Mouse (Mus musculus): ENCODE results near the gene Nrros. TPM values are rescaled to one million over a fixed set of nuclear protein-coding genes. Genes with fewer than 3 reads are reported as not detected.

Nrros gene
- total RNA-seq (2014; rRNA removed) (8.7 and 17.3 TPM in 2 replicates), polyA plus RNA-seq (2015; fragmentation: Nextera tagmentation; extraction: Ambion mirVana) (5.4 and 6.7 TPM in 2 replicates)

GRCm38 (mm10) chr16:32165281-32165821 is at the start of gene Nrros:
TSS of gene Nrros (minus strand) at chr16:32165594.
- ATAC-seq (peak; percentile 53; the same call in 1 of the 2 replicates), DNase-seq (ENCODE audit: low spot score) (peak; percentile 37)
- Histone ChIP-seq H3K4me3 (ENCODE audit: low read length) (peak within 1 kb of the TSS; percentile 33), H3K27me3 (ENCODE audit: insufficient read depth, low read length) (no peaks in the 10 kb centered on the region), H3K4me1 (ENCODE audit: insufficient read depth, low read length) (peaks cover 7% of the 10 kb centered on the region), H3K27ac (no peak within 1 kb of the TSS), H3K4me2 (ENCODE audit: low read depth, low read length) (peak within 1 kb of the TSS; percentile 65), H3K36me3 (ENCODE audit: insufficient read depth, low read length) (no peaks in the 10 kb centered on the region), H3K9ac (replicated peaks; ENCODE audit: low read length) (peak within 1 kb of the TSS; percentile 42), H3K9me3 (ENCODE audit: low read length) (no peaks in the 10 kb centered on the region)
- no peak for TF ChIP-seq CTCF (IDR thresholded peaks at IDR 0.05; ENCODE audit: low read depth)
- 3% methylated on average over 25 of the region's 25 CpGs for WGBS

DNA sequence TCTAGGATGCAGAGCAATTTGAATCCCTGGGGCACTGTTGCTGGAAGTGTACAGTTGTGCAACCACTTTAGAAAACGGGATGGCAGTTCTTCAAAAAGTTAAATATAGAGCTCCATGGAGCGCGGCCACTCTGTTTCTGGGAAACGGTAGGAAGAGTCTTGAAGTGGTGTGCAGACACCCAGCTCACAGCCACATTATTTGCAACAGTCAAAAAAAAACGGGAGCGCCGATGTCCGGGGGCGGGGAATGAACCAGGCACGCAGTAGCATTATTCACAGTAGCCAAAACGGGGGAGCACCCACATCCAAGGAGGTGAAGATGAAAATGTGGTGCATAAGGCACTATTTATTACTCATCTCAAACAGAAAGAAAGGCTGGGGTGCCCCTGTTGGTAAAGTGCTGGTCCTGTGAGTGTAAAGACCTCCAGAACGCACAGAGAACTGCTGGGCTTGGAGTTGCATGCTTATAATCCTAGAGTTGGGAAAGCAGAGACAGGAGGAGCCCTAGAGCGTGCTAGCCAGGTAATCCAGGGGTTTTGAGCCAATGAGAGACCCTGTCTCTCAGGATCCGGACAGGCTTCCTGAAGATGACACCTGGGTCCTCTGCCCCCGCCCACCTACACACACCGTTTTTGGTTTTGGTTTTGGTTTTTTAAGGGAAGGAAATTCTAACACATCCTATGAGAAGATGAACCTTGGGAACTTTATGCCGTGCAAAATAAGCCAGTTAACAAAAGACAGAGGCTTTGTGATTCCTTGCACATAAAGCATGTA is 49.6 kb upstream of the Nrros start:
- WGBS, result 81% methylated on average over 17 of the region's 17 CpGs
- no peak for ATAC-seq
- Histone ChIP-seq H3K9me3 (ENCODE audit: low read length) (no peaks in the 10 kb centered on the region), H3K9ac (replicated peaks; ENCODE audit: low read length) (no peak overlapping the region), H3K27me3 (ENCODE audit: insufficient read depth, low read length) (no peaks in the 10 kb centered on the region), H3K27ac (no peak overlapping the region), H3K36me3 (ENCODE audit: insufficient read depth, low read length) (no peaks in the 10 kb centered on the region), H3K4me2 (ENCODE audit: low read depth, low read length) (no peak overlapping the region), H3K4me1 (ENCODE audit: insufficient read depth, low read length) (no peaks in the 10 kb centered on the region), H3K4me3 (ENCODE audit: low read length) (no peak overlapping the region)
- no peak for TF ChIP-seq CTCF (IDR thresholded peaks at IDR 0.05; ENCODE audit: low read depth)
- no peak for DNase-seq (ENCODE audit: low spot score)

DNA sequence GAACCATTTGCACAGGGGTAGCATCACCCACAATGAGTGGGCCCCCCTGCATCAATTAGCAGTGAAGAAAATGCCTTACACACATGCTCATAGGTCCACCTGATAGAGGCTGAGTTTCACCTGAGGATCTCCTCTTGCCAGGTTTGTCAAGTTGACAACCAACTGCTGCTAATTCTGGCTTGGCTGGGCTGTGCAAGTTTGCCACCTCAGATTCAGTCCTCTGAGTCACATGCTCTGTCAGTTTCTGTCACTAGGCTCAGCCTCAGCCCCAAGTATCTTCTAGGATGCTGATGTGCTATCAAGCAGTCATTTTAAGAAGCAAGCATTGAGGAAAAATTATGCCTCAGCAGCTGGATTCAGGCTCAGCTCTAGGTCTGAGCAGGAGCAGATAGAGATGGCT is 48.8 kb upstream of the Nrros start:
- H3K27me3 ChIP-seq (ENCODE audit: insufficient read depth, low read length), result no peaks in the 10 kb centered on the region
- no peak for TF ChIP-seq CTCF (IDR thresholded peaks at IDR 0.05; ENCODE audit: low read depth)
- no peaks in the 10 kb centered on the region for H3K4me1 ChIP-seq (ENCODE audit: insufficient read depth, low read length)

GRCm38 (mm10) chr16:32204902-32205301 is 39.5 kb upstream of the Nrros start:
- DNase-seq (ENCODE audit: low spot score) (no peak), ATAC-seq (no peak)
- Histone ChIP-seq H3K4me1 (ENCODE audit: insufficient read depth, low read length) (no peaks in the 10 kb centered on the region), H3K4me3 (ENCODE audit: low read length) (no peak overlapping the region), H3K36me3 (ENCODE audit: insufficient read depth, low read length) (no peaks in the 10 kb centered on the region), H3K9me3 (ENCODE audit: low read length) (peaks cover 4% of the 10 kb centered on the region; the same call in 1 of the 2 replicates), H3K27me3 (ENCODE audit: insufficient read depth, low read length) (no peaks in the 10 kb centered on the region), H3K27ac (no peak overlapping the region), H3K4me2 (ENCODE audit: low read depth, low read length) (no peak overlapping the region), H3K9ac (replicated peaks; ENCODE audit: low read length) (no peak overlapping the region)
- WGBS, result 62% methylated on average over 3 of the region's 3 CpGs
- TF ChIP-seq CTCF (IDR thresholded peaks at IDR 0.05; ENCODE audit: low read depth), result no peak

More for the DNA sequence above, 48.8 kb upstream of the Nrros start:
- Histone ChIP-seq H3K9me3 (ENCODE audit: low read length) (peaks cover 4% of the 10 kb centered on the region; the same call in 1 of the 2 replicates), H3K9ac (replicated peaks; ENCODE audit: low read length) (no peak overlapping the region), H3K36me3 (ENCODE audit: insufficient read depth, low read length) (no peaks in the 10 kb centered on the region), H3K27ac (no peak overlapping the region), H3K4me2 (ENCODE audit: low read depth, low read length) (no peak overlapping the region), H3K4me3 (ENCODE audit: low read length) (no peak overlapping the region)
- ATAC-seq, result no peak
- no peak for DNase-seq (ENCODE audit: low spot score)

GRCm38 (mm10) chr16:32202681-32203080 is 37.3 kb upstream of the Nrros start:
- DNase-seq (ENCODE audit: low spot score) (no peak), ATAC-seq (no peak)
- Histone ChIP-seq H3K4me3 (ENCODE audit: low read length) (no peak overlapping the region), H3K9me3 (ENCODE audit: low read length) (no peaks in the 10 kb centered on the region), H3K4me2 (ENCODE audit: low read depth, low read length) (no peak overlapping the region), H3K27ac (no peak overlapping the region), H3K36me3 (ENCODE audit: insufficient read depth, low read length) (no peaks in the 10 kb centered on the region), H3K9ac (replicated peaks; ENCODE audit: low read length) (no peak overlapping the region), H3K4me1 (ENCODE audit: insufficient read depth, low read length) (no peaks in the 10 kb centered on the region), H3K27me3 (ENCODE audit: insufficient read depth, low read length) (no peaks in the 10 kb centered on the region)
- 73% methylated on average over 6 of the region's 6 CpGs for WGBS
- peak; percentile 42 for TF ChIP-seq CTCF (IDR thresholded peaks at IDR 0.05; ENCODE audit: low read depth)

- Histone ChIP-seq H3K4me3 (ENCODE audit: low read length) (0 out of 2 replicates have a peak overlapping the region, but pooled peaks have one; percentile 10), H3K27ac (peak overlapping the region; percentile 63; the same call in 1 of the 2 replicates), H3K9ac (replicated peaks; ENCODE audit: low read length) (no peak overlapping the region), H3K4me1 (ENCODE audit: insufficient read depth, low read length) (no peaks in the 10 kb centered on the region), H3K9me3 (ENCODE audit: low read length) (no peaks in the 10 kb centered on the region), H3K4me2 (ENCODE audit: low read depth, low read length) (peak overlapping the region; percentile 42), H3K27me3 (ENCODE audit: insufficient read depth, low read length) (no peaks in the 10 kb centered on the region), H3K36me3 (ENCODE audit: insufficient read depth, low read length) (no peaks in the 10 kb centered on the region)
- 22% methylated on average over 9 of the region's 9 CpGs for whole genome bisulfite sequencing
- no peak for ATAC-seq
- DNase-seq (ENCODE audit: low spot score), result no peak
- no peak for TF ChIP-seq CTCF (IDR thresholded peaks at IDR 0.05; ENCODE audit: low read depth)
Observed at GRCm38 (mm10) chr16:32201004-32201325, 35.6 kb upstream of the Nrros start.

All from hindbrain, postnatal 0 days (tissue).